ENCODE assay signal across 8 mouse cellular contexts in the genomic region with DNA sequence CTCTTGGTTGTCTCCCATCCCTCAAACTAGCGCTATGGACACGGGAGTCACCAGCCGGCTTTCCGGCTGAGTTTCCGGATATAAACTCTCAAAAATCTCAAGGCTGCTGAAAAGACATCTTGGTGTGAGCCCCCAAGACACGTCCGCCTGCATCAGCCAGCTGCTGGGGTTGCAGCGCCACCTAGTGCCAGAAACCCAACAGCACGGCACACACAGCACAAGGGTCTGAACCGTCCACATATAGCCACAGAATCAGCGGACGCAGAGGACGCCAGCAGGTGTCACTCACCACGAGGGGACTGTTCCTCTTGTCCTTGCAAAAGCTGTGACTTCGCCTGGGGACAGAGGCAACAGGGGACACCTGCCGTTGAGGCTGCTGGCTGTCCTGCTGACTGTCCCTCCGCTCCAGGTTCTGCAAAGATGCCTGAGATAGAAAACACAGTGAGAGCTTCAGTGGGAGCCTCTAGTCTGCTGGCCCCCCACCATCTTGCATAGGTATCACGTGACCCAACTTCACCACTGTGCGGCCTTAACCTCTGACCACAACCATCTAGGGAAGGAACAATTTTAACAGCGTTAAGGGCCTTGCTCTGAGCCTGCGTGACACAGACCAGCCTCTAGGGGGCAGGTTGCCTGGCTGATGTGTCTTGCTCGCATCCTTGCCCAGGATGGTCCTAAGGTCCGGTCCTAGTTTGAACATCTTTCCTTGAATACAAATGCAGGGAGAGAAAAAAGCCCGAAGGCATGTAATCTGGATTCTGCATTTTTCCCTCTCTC. TPM values are rescaled to one million over a fixed set of nuclear protein-coding genes. Genes with fewer than 3 reads are reported as not detected.
A peak's percentile ranks its signal among the peaks of the same experiment; 100 is the strongest.
DNase-seq lines count a peak whose midpoint lies in the region.

No protein-coding gene starts in this region.

- intact Hi-C loops in left cerebral cortex, postnatal 4 days (cut with DNase I), result no loop called here

- peak; percentile 30 for DNase-seq in adrenal gland, postnatal 25 days
- DNase-seq in adrenal gland, postnatal 14 days, result no peak
- peak; percentile 40 for DNase-seq in left cerebral cortex, postnatal 4 days
- no peak for DNase-seq in left cerebral cortex, adult 9 months (ENCODE audit: low spot score in 2 of 2)
- peak; percentile 60 for DNase-seq in heart, postnatal 4 days
- peak; percentile 64 for DNase-seq in mesoderm, embryonic 11.5 days (ENCODE audit: low read depth, low spot score)
- DNase-seq in cerebellum, adult 9-10 months, result no peak
- DNase-seq in spleen, adult 18-20 months, result no peak

RNA-seq across cellular contexts. Expression of a gene that starts 45.9 kb away (rescaled TPM):
- 12.6 and 17.8 TPM in 2 replicates for total RNA-seq in adrenal gland, postnatal 25 days (2021)
- total RNA-seq in adrenal gland, postnatal 14 days (2021), result 18.2 and 20.7 TPM in 2 replicates
- 10 to 100 TPM; 40.1 to 41.4 TPM for total RNA-seq in left cerebral cortex, postnatal 4 days (2021)
- 10 to 100 TPM; 46.8 to 48.3 TPM for total RNA-seq in heart, postnatal 4 days (2021)

RNA-seq across cellular contexts. Expression of a gene that starts 51.6 kb away (rescaled TPM):
- total RNA-seq in adrenal gland, postnatal 25 days (2021), result not detected in 2 replicates
- total RNA-seq in adrenal gland, postnatal 14 days (2021), result not detected in 2 replicates
- total RNA-seq in left cerebral cortex, postnatal 4 days (2021), result under 1 TPM in 1 of 2 experiments, not detected in 1; 0.18 TPM
- total RNA-seq in heart, postnatal 4 days (2021), result not detected

Comparison
In these comparisons a context has a peak if more than half of its experiments do, and no peak if none do; other contexts are left out.
1. DNase-seq: peak in adrenal gland, postnatal 25 days (single experiment), left cerebral cortex, postnatal 4 days (single experiment), heart, postnatal 4 days (single experiment) and mesoderm, embryonic 11.5 days (single experiment); none in adrenal gland, postnatal 14 days (single experiment), left cerebral cortex, adult 9 months (0 of 2), cerebellum, adult 9-10 months (single experiment) and spleen, adult 18-20 months (0 of 2).